Mouse (Mus musculus): ENCODE measurements around the gene Methig1. TPM values are rescaled to one million over a fixed set of nuclear protein-coding genes. Genes with fewer than 3 reads are reported as not detected.
A peak's percentile ranks its signal among the peaks of the same experiment; 100 is the strongest.
"Not testable (repeated sequence)": the region's sequence is repeated elsewhere in the genome, so short reads cannot be mapped to it uniquely, and the experiment has no call there.

The Methig1 gene
- 0.31 and 1.3 TPM in 2 replicates for total RNA-seq (2014; rRNA removed)
- polyA plus RNA-seq (2015; fragmentation: Nextera tagmentation; extraction: Ambion mirVana) = not detected in 2 replicates

- H3K36me3 ChIP-seq (ENCODE audit: insufficient read depth, low read length) = no peaks in the 10 kb centered on the region
- H3K4me3 ChIP-seq (ENCODE audit: low read length) = no peak within 1 kb of the TSS
- no peaks in the 10 kb centered on the region for H3K4me1 ChIP-seq (ENCODE audit: insufficient read depth, low read length)
- no peak within 1 kb of the TSS for H3K9ac ChIP-seq (replicated peaks; ENCODE audit: low read length)
- H3K27me3 ChIP-seq (ENCODE audit: insufficient read depth, low read length) = no peaks in the 10 kb centered on the region
- no peak within 1 kb of the TSS for H3K27ac ChIP-seq
- DNase-seq (ENCODE audit: low spot score) (no peak), ATAC-seq (no peak)
- no peak for TF ChIP-seq CTCF (IDR thresholded peaks at IDR 0.05; ENCODE audit: low read depth)
- WGBS = 83% methylated on average over 10 of the region's 10 CpGs
- H3K4me2 ChIP-seq (ENCODE audit: low read depth, low read length) = no peak within 1 kb of the TSS
- no peaks in the 10 kb centered on the region for H3K9me3 ChIP-seq (ENCODE audit: low read length)
Measured at GRCm38 (mm10) chr15:100352711-100353250, at the start of gene Methig1, which contains the start of gene Mettl7a2. Gene Methig1 (plus strand): TSS chr15:100353149. Gene Mettl7a2 (plus strand): TSS chr15:100353200.

GRCm38 (mm10) chr15:100303428-100304018, 49.4 kb upstream of the Methig1 start:
- Histone ChIP-seq H3K4me1 (ENCODE audit: insufficient read depth, low read length) (no peaks in the 10 kb centered on the region), H3K27ac (peak overlapping the region; percentile 83), H3K9me3 (ENCODE audit: low read length) (no peaks in the 10 kb centered on the region), H3K9ac (replicated peaks; ENCODE audit: low read length) (peak overlapping the region; percentile 58; the same call in 1 of the 2 replicates), H3K4me3 (ENCODE audit: low read length) (peak overlapping the region; percentile 44), H3K27me3 (ENCODE audit: insufficient read depth, low read length) (no peaks in the 10 kb centered on the region), H3K36me3 (ENCODE audit: insufficient read depth, low read length) (no peaks in the 10 kb centered on the region), H3K4me2 (ENCODE audit: low read depth, low read length) (peak overlapping the region; percentile 79)
- 48% methylated on average over 8 of the region's 8 CpGs for WGBS
- ATAC-seq = no peak
- DNase-seq (ENCODE audit: low spot score) = no peak
- no peak for TF ChIP-seq CTCF (IDR thresholded peaks at IDR 0.05; ENCODE audit: low read depth)

- WGBS = 3% methylated on average over 25 of the region's 30 CpGs
- peak within 1 kb of the TSS; percentile 44 for H3K4me3 ChIP-seq (ENCODE audit: low read length)
- peak within 1 kb of the TSS; percentile 83 for H3K27ac ChIP-seq
- no peaks in the 10 kb centered on the region for H3K4me1 ChIP-seq (ENCODE audit: insufficient read depth, low read length)
- H3K9me3 ChIP-seq (ENCODE audit: low read length) = no peaks in the 10 kb centered on the region
- peak within 1 kb of the TSS; percentile 79 for H3K4me2 ChIP-seq (ENCODE audit: low read depth, low read length)
- TF ChIP-seq CTCF (IDR thresholded peaks at IDR 0.05; ENCODE audit: low read depth) = no peak
- H3K36me3 ChIP-seq (ENCODE audit: insufficient read depth, low read length) = no peaks in the 10 kb centered on the region
- peak; percentile 92 for DNase-seq (ENCODE audit: low spot score)
- H3K9ac ChIP-seq (replicated peaks; ENCODE audit: low read length) = peak within 1 kb of the TSS; percentile 58
- no peaks in the 10 kb centered on the region for H3K27me3 ChIP-seq (ENCODE audit: insufficient read depth, low read length)
- ATAC-seq = peak; percentile 83
Measured at GRCm38 (mm10) chr15:100304019-100304991, 48.6 kb upstream of the Methig1 start, which contains the start of gene Mettl7a1. Gene Mettl7a1 (plus strand): TSS chr15:100304140.

GRCm38 (mm10) chr15:100306201-100306600, 46.7 kb upstream of the Methig1 start:
- TF ChIP-seq CTCF (IDR thresholded peaks at IDR 0.05; ENCODE audit: low read depth) = no peak

GRCm38 (mm10) chr15:100307438-100308096, 45.4 kb upstream of the Methig1 start:
- not testable (repeated sequence) for ATAC-seq

More at GRCm38 (mm10) chr15:100306201-100306600, 46.7 kb upstream of the Methig1 start:
- Histone ChIP-seq H3K9me3 (ENCODE audit: low read length) (no peaks in the 10 kb centered on the region), H3K4me2 (ENCODE audit: low read depth, low read length) (no peak overlapping the region), H3K27me3 (ENCODE audit: insufficient read depth, low read length) (no peaks in the 10 kb centered on the region), H3K27ac (no peak overlapping the region), H3K36me3 (ENCODE audit: insufficient read depth, low read length) (no peaks in the 10 kb centered on the region), H3K9ac (replicated peaks; ENCODE audit: low read length) (no peak overlapping the region), H3K4me1 (ENCODE audit: insufficient read depth, low read length) (no peaks in the 10 kb centered on the region), H3K4me3 (ENCODE audit: low read length) (no peak overlapping the region)
- 85% methylated on average over 2 of the region's 2 CpGs for WGBS
- DNase-seq (ENCODE audit: low spot score) (no peak), ATAC-seq (no peak)

GRCm38 (mm10) chr15:100312346-100312745, 40.6 kb upstream of the Methig1 start:
- Histone ChIP-seq H3K4me2 (ENCODE audit: low read depth, low read length) (no peak overlapping the region), H3K4me1 (ENCODE audit: insufficient read depth, low read length) (no peaks in the 10 kb centered on the region), H3K27ac (no peak overlapping the region), H3K4me3 (ENCODE audit: low read length) (no peak overlapping the region), H3K9ac (replicated peaks; ENCODE audit: low read length) (no peak overlapping the region), H3K36me3 (ENCODE audit: insufficient read depth, low read length) (no peaks in the 10 kb centered on the region), H3K27me3 (ENCODE audit: insufficient read depth, low read length) (no peaks in the 10 kb centered on the region), H3K9me3 (ENCODE audit: low read length) (no peaks in the 10 kb centered on the region)
- no peak for ATAC-seq
- TF ChIP-seq CTCF (IDR thresholded peaks at IDR 0.05; ENCODE audit: low read depth) = no peak
- no peak for DNase-seq (ENCODE audit: low spot score)
- 92% methylated on average over 2 of the region's 2 CpGs for WGBS

More at GRCm38 (mm10) chr15:100307438-100308096, 45.4 kb upstream of the Methig1 start:
- H3K27me3 ChIP-seq (ENCODE audit: insufficient read depth, low read length); H3K36me3 ChIP-seq (ENCODE audit: insufficient read depth, low read length); H3K4me2 ChIP-seq (ENCODE audit: low read depth, low read length); H3K9ac ChIP-seq (replicated peaks; ENCODE audit: low read length); H3K9me3 ChIP-seq (ENCODE audit: low read length); H3K4me1 ChIP-seq (ENCODE audit: insufficient read depth, low read length); H3K27ac ChIP-seq; H3K4me3 ChIP-seq (ENCODE audit: low read length): not testable (repeated sequence)
- TF ChIP-seq CTCF (IDR thresholded peaks at IDR 0.05; ENCODE audit: low read depth) = peak; percentile 64
- WGBS = 45% methylated on average over 9 of the region's 11 CpGs
- DNase-seq (ENCODE audit: low spot score) = peak; percentile 71

All from hindbrain, postnatal 0 days (tissue).